Mouse (Mus musculus): Measurements from ENCODE around the gene Mbd3. TPM values are rescaled to one million over a fixed set of nuclear protein-coding genes. Genes with fewer than 3 reads are reported as not detected.

The Mbd3 gene
- total and polyA plus RNA-seq, 3 experiments, result 41.7 to 244 (median 42.0) TPM

DNA sequence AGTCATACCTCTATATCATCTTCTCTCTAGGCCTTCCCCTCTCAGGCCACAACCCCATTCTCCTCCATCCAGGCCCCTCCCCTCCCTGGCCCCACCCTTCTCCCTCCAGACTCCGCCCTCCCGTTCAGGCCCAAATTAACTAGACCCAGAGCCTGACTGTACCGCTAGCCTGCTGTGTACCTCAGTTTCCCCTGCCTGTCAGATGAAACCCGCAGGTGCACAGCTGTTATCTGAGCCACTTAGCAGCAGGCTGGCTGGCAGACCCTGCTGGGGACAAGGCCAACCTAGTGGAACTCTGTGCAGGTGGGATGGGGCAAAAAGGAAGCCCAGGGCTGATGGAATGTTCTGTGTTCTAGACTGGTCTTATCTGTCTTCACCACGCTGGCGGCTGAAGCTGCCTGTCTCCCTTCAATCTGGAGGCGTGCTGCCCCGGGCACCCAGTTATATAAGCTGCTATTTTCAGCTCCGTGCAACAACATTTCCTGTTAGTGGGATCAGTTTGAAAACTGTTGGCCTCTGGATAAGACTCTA is 55.2 kb downstream of the Mbd3 start:
- H3K36me3 ChIP-seq (replicated peaks), result peaks cover 32% of the 10 kb centered on the region
- peak; percentile 41 for ATAC-seq (ENCODE audit: extremely low read depth, insufficient number of reproducible peaks, low FRiP score, poor library complexity, severe bottlenecking)
- H3K4me1 ChIP-seq (ENCODE audit: insufficient read depth, low read depth, low read length), result peaks cover 91% of the 10 kb centered on the region
- peak overlapping the region; percentile 73 for H3K4me3 ChIP-seq (ENCODE audit: low read depth, low read length)
- peaks cover 16% of the 10 kb centered on the region for H3K9me3 ChIP-seq (replicated peaks)
- peak; percentile 76 for DNase-seq (ENCODE audit: low spot score)
- peaks cover 12% of the 10 kb centered on the region for H3K27me3 ChIP-seq (ENCODE audit: insufficient read depth, low read length)
- TF ChIP-seq POLR2AphosphoS5 (IDR thresholded peaks at IDR 0.05; ENCODE audit: insufficient replicate concordance, low read depth, low read length), result no peak
- TF ChIP-seq GATA1 (IDR thresholded peaks at IDR 0.05; ENCODE audit: borderline replicate concordance, low read length), result no peak
- no peak for TF ChIP-seq GATA2 (IDR thresholded peaks at IDR 0.05; ENCODE audit: borderline replicate concordance, low read depth, low read length)
- TF ChIP-seq CTCF (IDR thresholded peaks at IDR 0.05; ENCODE audit: low read depth, low read length), result no peak
- TF ChIP-seq TAL1 (conservative IDR thresholded peaks at IDR 0.05; ENCODE audit: low read depth, low read length), result peak; percentile 85

DNA sequence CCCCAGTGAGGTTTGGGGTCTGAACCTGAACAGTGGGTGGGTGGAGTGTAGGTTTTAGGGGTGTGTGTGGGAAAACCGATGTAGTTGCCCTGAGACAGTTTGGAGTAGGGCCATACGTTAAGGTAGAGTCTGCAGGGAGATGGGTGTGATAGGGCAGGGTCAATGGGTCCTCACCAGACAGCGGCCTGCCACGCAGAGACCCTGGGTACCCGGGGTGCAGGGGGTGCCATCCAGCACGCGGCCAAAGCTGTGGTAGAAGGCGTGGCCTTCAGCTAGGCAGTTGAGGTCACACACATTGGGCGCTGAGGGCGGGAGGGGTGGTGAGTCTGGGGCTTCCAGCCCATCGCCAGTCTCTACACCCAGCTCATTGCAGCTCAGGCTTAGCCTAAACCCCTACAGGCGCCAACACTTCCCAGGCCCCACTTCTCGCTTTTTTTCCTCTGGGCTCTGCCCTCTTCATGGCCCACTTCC is 55.9 kb downstream of the Mbd3 start:
- peaks cover 4% of the 10 kb centered on the region for H3K27me3 ChIP-seq (ENCODE audit: insufficient read depth, low read length)
- no peak for ATAC-seq (ENCODE audit: extremely low read depth, insufficient number of reproducible peaks, low FRiP score, poor library complexity, severe bottlenecking)

GRCm38 (mm10) chr10:80342749-80343424 is 56.5 kb downstream of the Mbd3 start:
- peak overlapping the region; percentile 73 for H3K4me3 ChIP-seq (ENCODE audit: low read depth, low read length)
- TF ChIP-seq GATA2 (IDR thresholded peaks at IDR 0.05; ENCODE audit: borderline replicate concordance, low read depth, low read length) (no peak), POLR2AphosphoS5 (IDR thresholded peaks at IDR 0.05; ENCODE audit: insufficient replicate concordance, low read depth, low read length) (no peak), CTCF (IDR thresholded peaks at IDR 0.05; ENCODE audit: low read depth, low read length) (no peak), TAL1 (conservative IDR thresholded peaks at IDR 0.05; ENCODE audit: low read depth, low read length) (no peak), GATA1 (IDR thresholded peaks at IDR 0.05; ENCODE audit: borderline replicate concordance, low read length) (no peak)
- peaks cover 16% of the 10 kb centered on the region for H3K9me3 ChIP-seq (replicated peaks)
- peak; percentile 63 for ATAC-seq (ENCODE audit: extremely low read depth, insufficient number of reproducible peaks, low FRiP score, poor library complexity, severe bottlenecking)
- peaks cover 3% of the 10 kb centered on the region; the same call in 1 of the 2 replicates for H3K27me3 ChIP-seq (ENCODE audit: insufficient read depth, low read length)
- peaks cover 84% of the 10 kb centered on the region for H3K4me1 ChIP-seq (ENCODE audit: insufficient read depth, low read depth, low read length)
- peaks cover 32% of the 10 kb centered on the region for H3K36me3 ChIP-seq (replicated peaks)
- DNase-seq (ENCODE audit: low spot score), result peak; percentile 79

More for the DNA sequence above, 55.9 kb downstream of the Mbd3 start:
- Histone ChIP-seq H3K4me3 (ENCODE audit: low read depth, low read length) (peak overlapping the region; percentile 73), H3K9me3 (replicated peaks) (peaks cover 16% of the 10 kb centered on the region), H3K36me3 (replicated peaks) (peaks cover 32% of the 10 kb centered on the region), H3K4me1 (ENCODE audit: insufficient read depth, low read depth, low read length) (peaks cover 86% of the 10 kb centered on the region)
- peak; percentile 65 for DNase-seq (ENCODE audit: low spot score)
- TF ChIP-seq TAL1 (conservative IDR thresholded peaks at IDR 0.05; ENCODE audit: low read depth, low read length), result no peak
- TF ChIP-seq GATA1 (IDR thresholded peaks at IDR 0.05; ENCODE audit: borderline replicate concordance, low read length), result no peak
- TF ChIP-seq POLR2AphosphoS5 (IDR thresholded peaks at IDR 0.05; ENCODE audit: insufficient replicate concordance, low read depth, low read length), result no peak
- TF ChIP-seq GATA2 (IDR thresholded peaks at IDR 0.05; ENCODE audit: borderline replicate concordance, low read depth, low read length), result no peak
- TF ChIP-seq CTCF (IDR thresholded peaks at IDR 0.05; ENCODE audit: low read depth, low read length), result no peak

Other genes starting within 250 kb of the Mbd3 start
Only the 20 nearest of the 26 such genes appear.
- gene Mum1, start 173.1 kb downstream of the Mbd3 start, total RNA-seq (2014; fragmentation: Nextera tagmentation), result 10.8 and 16.9 TPM in 2 replicates
- gene Mum1, start 173.1 kb downstream of the Mbd3 start, total RNA-seq (2017), result 56.1 and 59.1 TPM in 2 replicates
- gene Mum1, start 173.1 kb downstream of the Mbd3 start, polyA plus RNA-seq (2012), result 32.3 and 36.2 TPM in 2 replicates
- gene Ndufs7, start 150.4 kb downstream of the Mbd3 start, total RNA-seq (2014; fragmentation: Nextera tagmentation), result 246 and 251 TPM in 2 replicates
- gene Ndufs7, start 150.4 kb downstream of the Mbd3 start, total RNA-seq (2017), result 152 and 156 TPM in 2 replicates
- 222 and 257 TPM in 2 replicates for gene Ndufs7, start 150.4 kb downstream of the Mbd3 start, polyA plus RNA-seq (2012)
- not detected in 2 replicates for gene Gamt, start 138.5 kb downstream of the Mbd3 start, total RNA-seq (2014; fragmentation: Nextera tagmentation)
- 0.17 TPM in 1 of 2 replicates, not detected in the other for gene Gamt, start 138.5 kb downstream of the Mbd3 start, total RNA-seq (2017)
- 0.18 TPM in 1 of 2 replicates, not detected in the other for gene Gamt, start 138.5 kb downstream of the Mbd3 start, polyA plus RNA-seq (2012)
- gene Dazap1, start 138.1 kb downstream of the Mbd3 start, total RNA-seq (2014; fragmentation: Nextera tagmentation), result 191 and 194 TPM in 2 replicates
- 136 and 151 TPM in 2 replicates for gene Dazap1, start 138.1 kb downstream of the Mbd3 start, total RNA-seq (2017)
- 533 and 565 TPM in 2 replicates for gene Dazap1, start 138.1 kb downstream of the Mbd3 start, polyA plus RNA-seq (2012)
- 2,952 and 3,110 TPM in 2 replicates for gene Rps15, start 107.1 kb downstream of the Mbd3 start, total RNA-seq (2014; fragmentation: Nextera tagmentation)
- gene Rps15, start 107.1 kb downstream of the Mbd3 start, total RNA-seq (2017), result 3,218 and 3,548 TPM in 2 replicates
- 11,196 and 11,583 TPM in 2 replicates for gene Rps15, start 107.1 kb downstream of the Mbd3 start, polyA plus RNA-seq (2012)
- 0.10 and 0.23 TPM in 2 replicates for gene Apc2, start 103.6 kb downstream of the Mbd3 start, total RNA-seq (2014; fragmentation: Nextera tagmentation)
- 0.06 and 0.11 TPM in 2 replicates for gene Apc2, start 103.6 kb downstream of the Mbd3 start, total RNA-seq (2017)
- gene Apc2, start 103.6 kb downstream of the Mbd3 start, polyA plus RNA-seq (2012), result 0.02 and 0.04 TPM in 2 replicates
- 17.2 and 17.6 TPM in 2 replicates for gene 2310011J03Rik, start 79.0 kb downstream of the Mbd3 start, total RNA-seq (2014; fragmentation: Nextera tagmentation)
- 27.0 and 31.2 TPM in 2 replicates for gene 2310011J03Rik, start 79.0 kb downstream of the Mbd3 start, total RNA-seq (2017)
- gene 2310011J03Rik, start 79.0 kb downstream of the Mbd3 start, polyA plus RNA-seq (2012), result 92.5 and 108 TPM in 2 replicates
- gene Pcsk4, start 70.1 kb downstream of the Mbd3 start, total RNA-seq (2014; fragmentation: Nextera tagmentation), result 4.8 and 6.7 TPM in 2 replicates
- gene Pcsk4, start 70.1 kb downstream of the Mbd3 start, total RNA-seq (2017), result 0.87 and 1.1 TPM in 2 replicates
- gene Pcsk4, start 70.1 kb downstream of the Mbd3 start, polyA plus RNA-seq (2012), result 12.4 and 14.2 TPM in 2 replicates
- gene Reep6, start 69.6 kb downstream of the Mbd3 start, total RNA-seq (2014; fragmentation: Nextera tagmentation), result 72.8 and 85.9 TPM in 2 replicates
- 1.0 and 1.3 TPM in 2 replicates for gene Reep6, start 69.6 kb downstream of the Mbd3 start, total RNA-seq (2017)
- gene Reep6, start 69.6 kb downstream of the Mbd3 start, polyA plus RNA-seq (2012), result 49.5 and 65.3 TPM in 2 replicates
- gene Adamtsl5, start 51.1 kb downstream of the Mbd3 start, total RNA-seq (2014; fragmentation: Nextera tagmentation), result 16.9 and 17.5 TPM in 2 replicates
- 5.4 and 8.0 TPM in 2 replicates for gene Adamtsl5, start 51.1 kb downstream of the Mbd3 start, total RNA-seq (2017)
- 33.4 and 37.9 TPM in 2 replicates for gene Adamtsl5, start 51.1 kb downstream of the Mbd3 start, polyA plus RNA-seq (2012)
- not detected in 2 replicates for gene Plk5, start 43.1 kb downstream of the Mbd3 start, total RNA-seq (2014; fragmentation: Nextera tagmentation)
- 0.12 TPM in 1 of 2 replicates, not detected in the other for gene Plk5, start 43.1 kb downstream of the Mbd3 start, total RNA-seq (2017)
- gene Plk5, start 43.1 kb downstream of the Mbd3 start, polyA plus RNA-seq (2012), result not detected in 2 replicates
- 7.7 and 11.4 TPM in 2 replicates for gene Mex3d, start 11.9 kb downstream of the Mbd3 start, total RNA-seq (2014; fragmentation: Nextera tagmentation)
- gene Mex3d, start 11.9 kb downstream of the Mbd3 start, total RNA-seq (2017), result 8.7 and 10.9 TPM in 2 replicates
- gene Mex3d, start 11.9 kb downstream of the Mbd3 start, polyA plus RNA-seq (2012), result 35.3 and 41.9 TPM in 2 replicates
- gene Uqcr11, start 7.3 kb upstream of the Mbd3 start, total RNA-seq (2014; fragmentation: Nextera tagmentation), result 57.3 and 71.6 TPM in 2 replicates
- gene Uqcr11, start 7.3 kb upstream of the Mbd3 start, total RNA-seq (2017), result 376 and 446 TPM in 2 replicates
- 1,650 and 1,908 TPM in 2 replicates for gene Uqcr11, start 7.3 kb upstream of the Mbd3 start, polyA plus RNA-seq (2012)
- 152 and 175 TPM in 2 replicates for gene Tcf3, start 34.1 kb upstream of the Mbd3 start, total RNA-seq (2014; fragmentation: Nextera tagmentation)
- 70.0 and 84.0 TPM in 2 replicates for gene Tcf3, start 34.1 kb upstream of the Mbd3 start, total RNA-seq (2017)
- 1,090 and 1,330 TPM in 2 replicates for gene Tcf3, start 34.1 kb upstream of the Mbd3 start, polyA plus RNA-seq (2012)
- gene Onecut3, start 95.3 kb upstream of the Mbd3 start, total RNA-seq (2014; fragmentation: Nextera tagmentation), result not detected in 2 replicates
- gene Onecut3, start 95.3 kb upstream of the Mbd3 start, total RNA-seq (2017), result 0.06 and 0.11 TPM in 2 replicates
- not detected in 2 replicates for gene Onecut3, start 95.3 kb upstream of the Mbd3 start, polyA plus RNA-seq (2012)
- gene Atp8b3, start 139.6 kb upstream of the Mbd3 start, total RNA-seq (2014; fragmentation: Nextera tagmentation), result not detected in 2 replicates
- gene Atp8b3, start 139.6 kb upstream of the Mbd3 start, total RNA-seq (2017), result 0.05 and 0.06 TPM in 2 replicates
- gene Atp8b3, start 139.6 kb upstream of the Mbd3 start, polyA plus RNA-seq (2012), result 0.02 TPM in 1 of 2 replicates, not detected in the other
- gene Rexo1, start 162.0 kb upstream of the Mbd3 start, total RNA-seq (2014; fragmentation: Nextera tagmentation), result 62.1 and 68.3 TPM in 2 replicates
- gene Rexo1, start 162.0 kb upstream of the Mbd3 start, total RNA-seq (2017), result 10.9 and 14.3 TPM in 2 replicates
- gene Rexo1, start 162.0 kb upstream of the Mbd3 start, polyA plus RNA-seq (2012), result 148 and 173 TPM in 2 replicates
- 10.8 and 14.0 TPM in 2 replicates for gene Klf16, start 177.8 kb upstream of the Mbd3 start, total RNA-seq (2014; fragmentation: Nextera tagmentation)
- 6.1 and 8.1 TPM in 2 replicates for gene Klf16, start 177.8 kb upstream of the Mbd3 start, total RNA-seq (2017)
- gene Klf16, start 177.8 kb upstream of the Mbd3 start, polyA plus RNA-seq (2012), result 105 and 141 TPM in 2 replicates
- 12.4 and 14.6 TPM in 2 replicates for gene Abhd17a, start 190.8 kb upstream of the Mbd3 start, total RNA-seq (2014; fragmentation: Nextera tagmentation)
- gene Abhd17a, start 190.8 kb upstream of the Mbd3 start, total RNA-seq (2017), result 37.8 and 44.0 TPM in 2 replicates
- gene Abhd17a, start 190.8 kb upstream of the Mbd3 start, polyA plus RNA-seq (2012), result 574 and 928 TPM in 2 replicates
- 37.5 and 39.4 TPM in 2 replicates for gene Scamp4, start 203.3 kb upstream of the Mbd3 start, total RNA-seq (2014; fragmentation: Nextera tagmentation)
- 12.7 and 12.9 TPM in 2 replicates for gene Scamp4, start 203.3 kb upstream of the Mbd3 start, total RNA-seq (2017)
- gene Scamp4, start 203.3 kb upstream of the Mbd3 start, polyA plus RNA-seq (2012), result 72.8 and 87.0 TPM in 2 replicates